1 mouse cellular context compared by ENCODE assay signal in genomic region chr8:122610612-122611277, GRCm38 (mm10).
TF ChIP-seq lines count a peak whose summit lies in the region.

No protein-coding gene starts in this region.

TF ChIP-seq in MEL, 35 proteins besides CTCF, POLR2A, EP300 and RAD21 (continued from another document):
- TF ChIP-seq ZKSCAN1 (IDR thresholded peaks at IDR 0.05; ENCODE audit: low read depth, low read length), result no peak
- no peak for TF ChIP-seq MYB (IDR thresholded peaks at IDR 0.05; ENCODE audit: low read depth, low read length)
- TF ChIP-seq MAX (IDR thresholded peaks at IDR 0.05; ENCODE audit: low read length), result no peak
- no peak for TF ChIP-seq MYC (IDR thresholded peaks at IDR 0.05; ENCODE audit: low read depth, low read length)
- no peak for TF ChIP-seq KAT2A (conservative IDR thresholded peaks at IDR 0.05; ENCODE audit: low read depth, low read length)
- TF ChIP-seq CHD2 (IDR thresholded peaks at IDR 0.05; ENCODE audit: low read length), result no peak
- TF ChIP-seq ELF1 (IDR thresholded peaks at IDR 0.05; ENCODE audit: low read depth, low read length), result no peak
- TF ChIP-seq GATA1 (IDR thresholded peaks at IDR 0.05; ENCODE audit: low read depth, low read length), result no peak
